Mouse (Mus musculus): ENCODE data around the gene Sap18b.

GRCm38 (mm10) chr8:95807861-95808260, 17.3 kb upstream of the Sap18b start:
- TF ChIP-seq POLR2A (IDR thresholded peaks at IDR 0.05; ENCODE audit: borderline replicate concordance, control insufficient read depth, low read depth, low read length) (peak; percentile 45; the same call in 1 of the 2 replicates), CTCF (IDR thresholded peaks at IDR 0.05; ENCODE audit: control insufficient read depth, insufficient read depth, low read length) (no peak)

Data from bone marrow, adult 2 months (tissue).